Mouse (Mus musculus): ENCODE results near the gene Trpm3.

The Trpm3 gene

GRCm38 (mm10) chr19:22631316-22631715, 492.5 kb downstream of the Trpm3 start:
- DNase-seq (ENCODE audit: inconsistent age in 2 of 2, low spot score in 1 of 2) = peak in 1 of 2 experiments; percentile 66

GRCm38 (mm10) chr19:22635635-22636034, 496.8 kb downstream of the Trpm3 start:
- no peak for DNase-seq (ENCODE audit: inconsistent age in 2 of 2, low spot score in 1 of 2)

- DNase-seq (ENCODE audit: inconsistent age in 2 of 2, low spot score in 1 of 2) = no peak
Observed at GRCm38 (mm10) chr19:22637786-22638185, 498.9 kb downstream of the Trpm3 start.

GRCm38 (mm10) chr19:22638394-22638954, 499.6 kb downstream of the Trpm3 start:
- DNase-seq (ENCODE audit: inconsistent age in 2 of 2, low spot score in 1 of 2) = no peak

- DNase-seq (ENCODE audit: inconsistent age in 2 of 2, low spot score in 1 of 2) = no peak
Observed at GRCm38 (mm10) chr19:22642124-22642523, 503.3 kb downstream of the Trpm3 start.

GRCm38 (mm10) chr19:22656466-22657215, 517.8 kb downstream of the Trpm3 start:
- no peak for DNase-seq (ENCODE audit: inconsistent age in 2 of 2, low spot score in 1 of 2)

- no peak for DNase-seq (ENCODE audit: inconsistent age in 2 of 2, low spot score in 1 of 2)
Observed at GRCm38 (mm10) chr19:22657251-22657650, 518.4 kb downstream of the Trpm3 start.

- no peak for DNase-seq (ENCODE audit: inconsistent age in 2 of 2, low spot score in 1 of 2)
Observed at GRCm38 (mm10) chr19:22665401-22665800, 526.6 kb downstream of the Trpm3 start.

- DNase-seq (ENCODE audit: inconsistent age in 2 of 2, low spot score in 1 of 2) = no peak
Observed at GRCm38 (mm10) chr19:22670222-22670621, 531.4 kb downstream of the Trpm3 start.

- DNase-seq (ENCODE audit: inconsistent age in 2 of 2, low spot score in 1 of 2) = no peak
Observed at GRCm38 (mm10) chr19:22672892-22673291, 534.0 kb downstream of the Trpm3 start.

GRCm38 (mm10) chr19:22676206-22676605, 537.4 kb downstream of the Trpm3 start:
- no peak for DNase-seq (ENCODE audit: inconsistent age in 2 of 2, low spot score in 1 of 2)

- no peak for DNase-seq (ENCODE audit: inconsistent age in 2 of 2, low spot score in 1 of 2)
Observed at GRCm38 (mm10) chr19:22682238-22682637, 543.4 kb downstream of the Trpm3 start.

GRCm38 (mm10) chr19:22691995-22692394, 553.1 kb downstream of the Trpm3 start:
- DNase-seq (ENCODE audit: inconsistent age in 2 of 2, low spot score in 1 of 2) = no peak

GRCm38 (mm10) chr19:22692553-22692952, 553.7 kb downstream of the Trpm3 start:
- no peak for DNase-seq (ENCODE audit: inconsistent age in 2 of 2, low spot score in 1 of 2)

- DNase-seq (ENCODE audit: inconsistent age in 2 of 2, low spot score in 1 of 2) = no peak
Observed at GRCm38 (mm10) chr19:22692956-22693355, 554.1 kb downstream of the Trpm3 start.

GRCm38 (mm10) chr19:22695423-22695822, 556.6 kb downstream of the Trpm3 start:
- no peak for DNase-seq (ENCODE audit: inconsistent age in 2 of 2, low spot score in 1 of 2)

GRCm38 (mm10) chr19:22698737-22699136, 559.9 kb downstream of the Trpm3 start:
- no peak for DNase-seq (ENCODE audit: inconsistent age in 2 of 2, low spot score in 1 of 2)

GRCm38 (mm10) chr19:22700871-22701651, 562.2 kb downstream of the Trpm3 start:
- peak in 1 of 2 experiments; percentile 30 for DNase-seq (ENCODE audit: inconsistent age in 2 of 2, low spot score in 1 of 2)

GRCm38 (mm10) chr19:22703876-22704275, 565.0 kb downstream of the Trpm3 start:
- DNase-seq (ENCODE audit: inconsistent age in 2 of 2, low spot score in 1 of 2) = no peak

GRCm38 (mm10) chr19:22705414-22705813, 566.6 kb downstream of the Trpm3 start:
- DNase-seq (ENCODE audit: inconsistent age in 2 of 2, low spot score in 1 of 2) = no peak

GRCm38 (mm10) chr19:22719027-22719426, 580.2 kb downstream of the Trpm3 start:
- no peak for DNase-seq (ENCODE audit: inconsistent age in 2 of 2, low spot score in 1 of 2)

- no peak for DNase-seq (ENCODE audit: inconsistent age in 2 of 2, low spot score in 1 of 2)
Observed at GRCm38 (mm10) chr19:22729846-22730245, 591.0 kb downstream of the Trpm3 start.
